Mouse (Mus musculus) forebrain, embryonic 13.5 days (tissue): ENCODE results near the gene Dirc2. TPM values are rescaled to one million over a fixed set of nuclear protein-coding genes. Genes with fewer than 3 reads are reported as not detected.

Source experiments
- ATAC-seq: fragments of 200-750 bp; cut with Nextera tagmentation; 2 replicates; pipeline ENCODE4 v1.8.0; 2017
- H3K27ac ChIP-seq: fragments of 300-500 bp; sonication (generic); 2 replicates; pipeline ENCODE4 v1.5.1; 2015; ENCODE audit warnings: inconsistent platforms, mild to moderate bottlenecking, moderate library complexity
- H3K27me3 ChIP-seq: fragments of 300-500 bp; sonication (generic); 2 replicates; pipeline ENCODE4 v1.6.1; 2015; ENCODE audit warnings: mild to moderate bottlenecking, inconsistent platforms
- H3K36me3 ChIP-seq: fragments of 300-500 bp; sonication (generic); 2 replicates; pipeline ENCODE4 v1.6.1; 2015; ENCODE audit warnings: mild to moderate bottlenecking, inconsistent platforms; ENCODE audit not compliant: poor library complexity, severe bottlenecking
- H3K4me1 ChIP-seq: fragments of 300-500 bp; sonication (generic); 2 replicates; pipeline ENCODE4 v1.6.1; 2015; ENCODE audit warnings: inconsistent platforms
- H3K4me2 ChIP-seq: fragments of 300-500 bp; sonication (generic); 2 replicates; pipeline ENCODE4 v1.6.1; 2015; ENCODE audit warnings: inconsistent platforms, mild to moderate bottlenecking, moderate library complexity
- H3K4me3 ChIP-seq: fragments of 300-500 bp; sonication (generic); 2 replicates; pipeline ENCODE4 v1.5.1; 2015; ENCODE audit warnings: mild to moderate bottlenecking, inconsistent platforms
- H3K9ac ChIP-seq: fragments of 300-500 bp; sonication (generic); 2 replicates; pipeline ENCODE4 v1.6.1; 2015; ENCODE audit warnings: mild to moderate bottlenecking, inconsistent platforms
- H3K9me3 ChIP-seq: fragments of 300-500 bp; sonication (generic); replicated peaks from 2 replicates; pipeline ENCODE4 v1.6.1; 2016; ENCODE audit warnings: inconsistent platforms
- WGBS: fragments of 180-500 bp; shearing (Covaris S2); methylation state at CpG from one replicate; pipeline ENCODE4 v1.1.7; 2015; 5-methylcytosine and 5-hydroxymethylcytosine counted together
- polyA plus RNA-seq: library from polyadenylated mRNA; unstranded; fragments of >200 nt; fragmentation: Nextera tagmentation; extraction: Ambion mirVana; gene quantifications from 2 replicates; pipeline ENCODE4 v1.2.1, GENCODE M21; 2015

Gene Dirc2
- polyA plus RNA-seq, 1 experiment from 2014 or later = 23.8 TPM

- Histone ChIP-seq H3K4me2 (no peak overlapping the region), H3K27ac (no peak overlapping the region), H3K4me1 (peaks cover 16% of the 10 kb centered on the region), H3K4me3 (no peak overlapping the region), H3K27me3 (no peaks in the 10 kb centered on the region), H3K36me3 (peaks cover 11% of the 10 kb centered on the region), H3K9me3 (no peaks in the 10 kb centered on the region), H3K9ac (no peak overlapping the region)
- no peak for ATAC-seq
- 86% methylated on average over 2 of the region's 2 CpGs for WGBS
Observed at GRCm38 (mm10) chr16:35726601-35727000, 42.6 kb downstream of the Dirc2 start.

GRCm38 (mm10) chr16:35724561-35724960 is 44.6 kb downstream of the Dirc2 start:
- Histone ChIP-seq H3K9me3 (no peaks in the 10 kb centered on the region), H3K4me3 (no peak overlapping the region), H3K36me3 (peaks cover 11% of the 10 kb centered on the region), H3K4me2 (no peak overlapping the region), H3K9ac (no peak overlapping the region), H3K4me1 (peaks cover 11% of the 10 kb centered on the region), H3K27me3 (no peaks in the 10 kb centered on the region), H3K27ac (no peak overlapping the region)
- ATAC-seq = no peak
- 86% methylated on average over 6 of the region's 6 CpGs for WGBS

- Histone ChIP-seq H3K27me3 (no peaks in the 10 kb centered on the region), H3K4me2 (no peak overlapping the region), H3K4me3 (no peak overlapping the region), H3K4me1 (no peaks in the 10 kb centered on the region), H3K27ac (no peak overlapping the region), H3K9me3 (no peaks in the 10 kb centered on the region; the same call in 1 of the 2 replicates), H3K9ac (no peak overlapping the region), H3K36me3 (peaks cover 25% of the 10 kb centered on the region)
- WGBS = 77% methylated on average over 5 of the region's 5 CpGs
- ATAC-seq = no peak
Observed at GRCm38 (mm10) chr16:35717761-35718160, 51.4 kb downstream of the Dirc2 start.

- Histone ChIP-seq H3K9ac (no peak overlapping the region), H3K27ac (no peak overlapping the region), H3K36me3 (peaks cover 20% of the 10 kb centered on the region), H3K4me1 (peaks cover 3% of the 10 kb centered on the region; the same call in 1 of the 2 replicates), H3K9me3 (no peaks in the 10 kb centered on the region; the same call in 1 of the 2 replicates), H3K27me3 (no peaks in the 10 kb centered on the region), H3K4me2 (no peak overlapping the region), H3K4me3 (no peak overlapping the region)
- ATAC-seq = no peak
- 84% methylated on average over 3 of the region's 3 CpGs for WGBS
Observed at GRCm38 (mm10) chr16:35716257-35716656, 52.9 kb downstream of the Dirc2 start.

GRCm38 (mm10) chr16:35715771-35716170 is 53.4 kb downstream of the Dirc2 start:
- H3K9ac ChIP-seq = no peak overlapping the region
- no peak for ATAC-seq
- WGBS = 95% methylated on average over 5 of the region's 5 CpGs

GRCm38 (mm10) chr16:35715350-35715749 is 53.8 kb downstream of the Dirc2 start:
- H3K9me3 ChIP-seq = no peaks in the 10 kb centered on the region; the same call in 1 of the 2 replicates
- no peak for ATAC-seq
- WGBS = 62% methylated on average over 6 of the region's 6 CpGs
- H3K4me2 ChIP-seq = no peak overlapping the region
- H3K27me3 ChIP-seq = no peaks in the 10 kb centered on the region
- H3K27ac ChIP-seq = no peak overlapping the region
- no peak overlapping the region for H3K9ac ChIP-seq
- no peak overlapping the region for H3K4me3 ChIP-seq
- peaks cover 11% of the 10 kb centered on the region; the same call in 1 of the 2 replicates for H3K4me1 ChIP-seq
- H3K36me3 ChIP-seq = peaks cover 20% of the 10 kb centered on the region

More at GRCm38 (mm10) chr16:35715771-35716170, 53.4 kb downstream of the Dirc2 start:
- no peaks in the 10 kb centered on the region for H3K27me3 ChIP-seq
- H3K36me3 ChIP-seq = peaks cover 20% of the 10 kb centered on the region
- H3K4me1 ChIP-seq = peaks cover 7% of the 10 kb centered on the region; the same call in 1 of the 2 replicates
- H3K4me3 ChIP-seq = no peak overlapping the region
- no peak overlapping the region for H3K4me2 ChIP-seq
- no peaks in the 10 kb centered on the region; the same call in 1 of the 2 replicates for H3K9me3 ChIP-seq
- H3K27ac ChIP-seq = no peak overlapping the region

GRCm38 (mm10) chr16:35714689-35715088 is 54.5 kb downstream of the Dirc2 start:
- ATAC-seq = no peak
- H3K36me3 ChIP-seq = peaks cover 20% of the 10 kb centered on the region
- no peak overlapping the region for H3K9ac ChIP-seq
- 0 out of 2 replicates have a peak overlapping the region, but pooled peaks have one; percentile 14 for H3K27ac ChIP-seq
- H3K27me3 ChIP-seq = no peaks in the 10 kb centered on the region
- 90% methylated on average over 7 of the region's 7 CpGs for WGBS
- peaks cover 12% of the 10 kb centered on the region; the same call in 1 of the 2 replicates for H3K4me1 ChIP-seq
- no peaks in the 10 kb centered on the region; the same call in 1 of the 2 replicates for H3K9me3 ChIP-seq
- no peak overlapping the region for H3K4me2 ChIP-seq
- no peak overlapping the region for H3K4me3 ChIP-seq

- Histone ChIP-seq H3K4me1 (peaks cover 12% of the 10 kb centered on the region; the same call in 1 of the 2 replicates), H3K27ac (no peak overlapping the region), H3K4me3 (no peak overlapping the region), H3K36me3 (peaks cover 18% of the 10 kb centered on the region; the same call in 1 of the 2 replicates), H3K27me3 (no peaks in the 10 kb centered on the region), H3K9ac (no peak overlapping the region), H3K4me2 (no peak overlapping the region), H3K9me3 (no peaks in the 10 kb centered on the region; the same call in 1 of the 2 replicates)
- ATAC-seq = no peak
- WGBS = 84% methylated on average over 7 of the region's 7 CpGs
Observed at GRCm38 (mm10) chr16:35713606-35714005, 55.5 kb downstream of the Dirc2 start.

- WGBS = 59% methylated on average over 7 of the region's 7 CpGs
- Histone ChIP-seq H3K9me3 (no peaks in the 10 kb centered on the region), H3K9ac (no peak overlapping the region), H3K4me2 (no peak overlapping the region), H3K4me1 (peaks cover 12% of the 10 kb centered on the region; the same call in 1 of the 2 replicates), H3K36me3 (no peaks in the 10 kb centered on the region; the same call in 1 of the 2 replicates), H3K27me3 (no peaks in the 10 kb centered on the region), H3K4me3 (no peak overlapping the region), H3K27ac (no peak overlapping the region)
- ATAC-seq = peak; percentile 58; the same call in 1 of the 2 replicates
Observed at GRCm38 (mm10) chr16:35711004-35711403, 58.2 kb downstream of the Dirc2 start.

GRCm38 (mm10) chr16:35707004-35707403 is 62.2 kb downstream of the Dirc2 start:
- Histone ChIP-seq H3K4me3 (no peak overlapping the region), H3K4me1 (peaks cover 12% of the 10 kb centered on the region; the same call in 1 of the 2 replicates), H3K9ac (no peak overlapping the region), H3K36me3 (peaks cover 15% of the 10 kb centered on the region), H3K27ac (no peak overlapping the region), H3K27me3 (no peaks in the 10 kb centered on the region), H3K4me2 (no peak overlapping the region), H3K9me3 (no peaks in the 10 kb centered on the region)
- ATAC-seq = no peak
- WGBS = 92% methylated on average over 5 of the region's 5 CpGs

- ATAC-seq = no peak
- WGBS = 68% methylated on average over 14 of the region's 14 CpGs
- no peak overlapping the region for H3K27ac ChIP-seq
- H3K9me3 ChIP-seq = no peaks in the 10 kb centered on the region
- no peak overlapping the region for H3K4me2 ChIP-seq
- no peaks in the 10 kb centered on the region for H3K4me1 ChIP-seq
- H3K9ac ChIP-seq = no peak overlapping the region
- H3K4me3 ChIP-seq = no peak overlapping the region
- no peaks in the 10 kb centered on the region for H3K27me3 ChIP-seq
- H3K36me3 ChIP-seq = peaks cover 15% of the 10 kb centered on the region
Observed at GRCm38 (mm10) chr16:35704796-35705195, 64.4 kb downstream of the Dirc2 start.

- Histone ChIP-seq H3K9me3 (no peaks in the 10 kb centered on the region), H3K9ac (no peak overlapping the region), H3K4me1 (no peaks in the 10 kb centered on the region), H3K4me3 (no peak overlapping the region), H3K27me3 (no peaks in the 10 kb centered on the region), H3K4me2 (no peak overlapping the region), H3K27ac (no peak overlapping the region), H3K36me3 (peaks cover 15% of the 10 kb centered on the region)
- ATAC-seq = no peak
- WGBS = 75% methylated on average over 16 of the region's 16 CpGs
Observed at GRCm38 (mm10) chr16:35703763-35704679, 65.1 kb downstream of the Dirc2 start.
